Mouse (Mus musculus): ENCODE measurements at regions not wholly inside any gene's neighbourhood (a gene's known extent, or its start where the extent isn't known, plus 50 kb on each side); places are given as distances from the start of the nearest gene placed in this dataset. TPM values are rescaled to one million over a fixed set of nuclear protein-coding genes. Genes with fewer than 3 reads are reported as not detected.

GRCm38 (mm10) chr7:61864517-61864916 is 481.9 kb upstream of the Ndn start:
- H3K4me1 ChIP-seq (replicated peaks; ENCODE audit: control insufficient read depth, insufficient read depth, low read length), result no peaks in the 10 kb centered on the region
- no peaks in the 10 kb centered on the region for H3K27me3 ChIP-seq (replicated peaks; ENCODE audit: control insufficient read depth, insufficient read depth, low read length)
- H3K36me3 ChIP-seq (ENCODE audit: control insufficient read depth, insufficient read depth), result no peaks in the 10 kb centered on the region
- no peak overlapping the region for H3K4me3 ChIP-seq (ENCODE audit: low read depth, low read length)
- H3K9me3 ChIP-seq (ENCODE audit: control insufficient read depth), result no peaks in the 10 kb centered on the region
- ATAC-seq, result no peak
- H3K27ac ChIP-seq (ENCODE audit: low read depth, low read length), result no peak overlapping the region
- TF ChIP-seq CTCF (IDR thresholded peaks at IDR 0.05; ENCODE audit: low read depth), result no peak
- H3K9ac ChIP-seq (ENCODE audit: low read depth, low read length), result no peak overlapping the region
- H3K4me2 ChIP-seq (replicated peaks; ENCODE audit: low read depth), result no peak overlapping the region

- Histone ChIP-seq H3K9me3 (ENCODE audit: control insufficient read depth) (no peaks in the 10 kb centered on the region), H3K36me3 (ENCODE audit: control insufficient read depth, insufficient read depth) (no peaks in the 10 kb centered on the region), H3K9ac (ENCODE audit: low read depth, low read length) (no peak overlapping the region), H3K27me3 (replicated peaks; ENCODE audit: control insufficient read depth, insufficient read depth, low read length) (no peaks in the 10 kb centered on the region), H3K4me1 (replicated peaks; ENCODE audit: control insufficient read depth, insufficient read depth, low read length) (no peaks in the 10 kb centered on the region), H3K4me2 (replicated peaks; ENCODE audit: low read depth) (no peak overlapping the region), H3K27ac (ENCODE audit: low read depth, low read length) (no peak overlapping the region), H3K4me3 (ENCODE audit: low read depth, low read length) (no peak overlapping the region)
- ATAC-seq, result no peak
- 92% methylated on average over 2 of the region's 2 CpGs for WGBS
- TF ChIP-seq CTCF (IDR thresholded peaks at IDR 0.05; ENCODE audit: low read depth), result no peak
Measured at GRCm38 (mm10) chr7:61866376-61866775, 480.0 kb upstream of the Ndn start.

- Histone ChIP-seq H3K27me3 (replicated peaks; ENCODE audit: control insufficient read depth, insufficient read depth, low read length) (no peaks in the 10 kb centered on the region), H3K36me3 (ENCODE audit: control insufficient read depth, insufficient read depth) (no peaks in the 10 kb centered on the region), H3K4me1 (replicated peaks; ENCODE audit: control insufficient read depth, insufficient read depth, low read length) (no peaks in the 10 kb centered on the region), H3K4me2 (replicated peaks; ENCODE audit: low read depth) (no peak overlapping the region), H3K9me3 (ENCODE audit: control insufficient read depth) (no peaks in the 10 kb centered on the region), H3K4me3 (ENCODE audit: low read depth, low read length) (no peak overlapping the region), H3K27ac (ENCODE audit: low read depth, low read length) (no peak overlapping the region), H3K9ac (ENCODE audit: low read depth, low read length) (no peak overlapping the region)
- 75% methylated on average over 3 of the region's 3 CpGs for WGBS
- TF ChIP-seq CTCF (IDR thresholded peaks at IDR 0.05; ENCODE audit: low read depth), result no peak
- no peak for ATAC-seq
Measured at GRCm38 (mm10) chr7:61876220-61876619, 470.1 kb upstream of the Ndn start.

DNA sequence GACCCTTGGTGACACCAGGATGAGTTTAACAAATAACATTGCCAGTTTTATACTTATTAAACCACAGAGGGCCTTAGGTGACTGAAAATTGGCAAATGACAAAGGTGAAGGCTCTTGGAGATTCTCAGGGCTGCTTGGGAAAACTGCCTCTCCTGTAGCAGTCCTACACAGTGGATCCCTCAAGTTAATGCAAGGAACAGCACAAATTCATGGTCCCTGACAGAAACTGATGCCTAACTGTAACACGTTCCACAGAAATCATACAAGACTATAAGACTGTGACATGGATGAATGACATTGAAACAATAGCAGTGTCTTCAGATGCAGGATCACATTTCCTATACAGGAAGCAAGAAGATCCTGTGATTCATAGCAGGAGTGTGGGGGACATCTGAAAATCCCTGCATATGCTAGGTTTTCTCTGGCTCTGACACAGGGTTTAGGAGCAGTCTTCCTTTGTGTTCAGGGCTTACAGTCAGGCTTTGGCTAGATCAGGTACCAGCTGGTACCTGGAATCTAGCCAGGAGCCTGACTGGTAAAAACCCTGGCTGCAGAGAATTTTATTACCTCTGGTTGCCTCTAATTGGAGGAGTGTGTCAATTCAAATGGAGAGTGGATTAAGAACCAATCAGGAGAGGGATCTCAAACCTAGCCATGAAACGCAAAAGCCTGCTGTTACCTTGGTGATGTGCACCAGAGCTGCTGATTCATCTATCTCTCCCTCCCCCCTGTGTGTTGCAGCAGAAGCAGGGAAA is 468.9 kb upstream of the Ndn start:
- H3K9me3 ChIP-seq (ENCODE audit: control insufficient read depth), result no peaks in the 10 kb centered on the region
- no peak for ATAC-seq
- H3K27ac ChIP-seq (ENCODE audit: low read depth, low read length), result no peak overlapping the region
- no peaks in the 10 kb centered on the region for H3K27me3 ChIP-seq (replicated peaks; ENCODE audit: control insufficient read depth, insufficient read depth, low read length)
- no peaks in the 10 kb centered on the region for H3K4me1 ChIP-seq (replicated peaks; ENCODE audit: control insufficient read depth, insufficient read depth, low read length)
- H3K36me3 ChIP-seq (ENCODE audit: control insufficient read depth, insufficient read depth), result no peaks in the 10 kb centered on the region
- no peak overlapping the region for H3K4me3 ChIP-seq (ENCODE audit: low read depth, low read length)
- H3K9ac ChIP-seq (ENCODE audit: low read depth, low read length), result no peak overlapping the region
- no peak overlapping the region for H3K4me2 ChIP-seq (replicated peaks; ENCODE audit: low read depth)
- 50% methylated on average over 2 of the region's 2 CpGs for WGBS
- TF ChIP-seq CTCF (IDR thresholded peaks at IDR 0.05; ENCODE audit: low read depth), result no peak

- Histone ChIP-seq H3K27me3 (replicated peaks; ENCODE audit: control insufficient read depth, insufficient read depth, low read length) (no peaks in the 10 kb centered on the region), H3K9me3 (ENCODE audit: control insufficient read depth) (no peaks in the 10 kb centered on the region), H3K9ac (ENCODE audit: low read depth, low read length) (no peak overlapping the region), H3K4me2 (replicated peaks; ENCODE audit: low read depth) (no peak overlapping the region), H3K4me3 (ENCODE audit: low read depth, low read length) (no peak overlapping the region), H3K4me1 (replicated peaks; ENCODE audit: control insufficient read depth, insufficient read depth, low read length) (no peaks in the 10 kb centered on the region), H3K27ac (ENCODE audit: low read depth, low read length) (no peak overlapping the region), H3K36me3 (ENCODE audit: control insufficient read depth, insufficient read depth) (no peaks in the 10 kb centered on the region)
- ATAC-seq, result no peak
- WGBS, result 45% methylated on average over 2 of the region's 2 CpGs
- TF ChIP-seq CTCF (IDR thresholded peaks at IDR 0.05; ENCODE audit: low read depth), result no peak
Measured at GRCm38 (mm10) chr7:61878095-61878494, 468.3 kb upstream of the Ndn start.

- no peaks in the 10 kb centered on the region for H3K4me1 ChIP-seq (replicated peaks; ENCODE audit: control insufficient read depth, insufficient read depth, low read length)
- ATAC-seq, result no peak
- no peaks in the 10 kb centered on the region for H3K9me3 ChIP-seq (ENCODE audit: control insufficient read depth)
- no peak overlapping the region for H3K4me3 ChIP-seq (ENCODE audit: low read depth, low read length)
- no peak overlapping the region for H3K4me2 ChIP-seq (replicated peaks; ENCODE audit: low read depth)
- no peaks in the 10 kb centered on the region for H3K36me3 ChIP-seq (ENCODE audit: control insufficient read depth, insufficient read depth)
- H3K9ac ChIP-seq (ENCODE audit: low read depth, low read length), result no peak overlapping the region
- no peak overlapping the region for H3K27ac ChIP-seq (ENCODE audit: low read depth, low read length)
- no peaks in the 10 kb centered on the region for H3K27me3 ChIP-seq (replicated peaks; ENCODE audit: control insufficient read depth, insufficient read depth, low read length)
- no peak for TF ChIP-seq CTCF (IDR thresholded peaks at IDR 0.05; ENCODE audit: low read depth)
Measured at GRCm38 (mm10) chr7:61878585-61878984, 467.8 kb upstream of the Ndn start.

MicroRNA genes in the stretch of these regions (microRNA counts, 519-probe panel; counts per million panel counts)
- not detected for microRNA mmu-miR-344

Small RNAs in the stretch of these regions (microRNA-seq; reads per million reads assigned to microRNA genes)
- gene Gm22466 (not detected), gene Gm23490 (not detected), gene Gm23873 (not detected), gene Gm23917 (not detected), gene Gm23962 (not detected), gene Gm25533 (not detected), gene Mir344 (not detected), gene Mir344b (not detected), gene Mir344c (0.82 reads per million), gene Mir344d-1 (not detected), gene Mir344d-2 (not detected), gene Mir344d-3 (not detected), gene Mir344e (not detected), gene Mir344h-1 (not detected), gene Mir344h-2 (not detected)
